Mouse (Mus musculus): ENCODE measurements at regions not wholly inside any gene's neighbourhood (a gene's known extent, or its start where the extent isn't known, plus 50 kb on each side); places are given as distances from the start of the nearest gene placed in this dataset.

DNA sequence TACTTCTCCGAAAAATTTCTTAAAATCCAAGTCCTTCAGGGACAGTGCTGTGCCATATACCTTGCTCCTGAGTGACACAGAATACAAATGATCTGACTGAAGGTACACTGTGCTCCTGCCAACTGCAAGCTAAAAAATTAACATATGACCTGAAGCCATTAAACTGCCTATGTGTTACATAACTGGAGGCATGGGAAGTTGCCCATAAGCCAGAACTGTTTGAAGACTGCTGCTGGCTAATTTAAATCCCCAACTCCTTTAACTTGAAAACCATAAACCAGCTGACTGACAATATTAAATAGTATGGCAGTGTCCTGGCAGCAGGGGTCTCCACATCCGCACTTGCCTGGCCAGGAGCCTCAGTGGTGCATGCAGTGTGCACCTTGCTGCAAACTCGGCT lies 68.9 kb upstream of the Ak4 start:
- no peak for TF ChIP-seq CTCF (conservative IDR thresholded peaks at IDR 0.05; ENCODE audit: insufficient read depth, insufficient read length, low read depth, low read length)
- TF ChIP-seq POLR2A (IDR thresholded peaks at IDR 0.05; ENCODE audit: low read depth, low read length) = no peak
